Mouse (Mus musculus) adrenal gland, adult 2 months (tissue): ENCODE results near the gene Ssxb9. TPM values are rescaled to one million over a fixed set of nuclear protein-coding genes. Genes with fewer than 3 reads are reported as not detected.
"Not testable (repeated sequence)": the region's sequence is repeated elsewhere in the genome, so short reads cannot be mapped to it uniquely, and the experiment has no call there.

ENCODE experiments used
- DNase-seq: peaks from one replicate; pipeline ENCODE4 v3.0.0; 2021
- long read RNA-seq: library from polyadenylated mRNA; stranded (forward); transcript quantifications from one replicate; pipeline ENCODE4 v2.0.0, GENCODE M21; 2021
- polyA plus RNA-seq: library from polyadenylated mRNA; depleted of rRNA; stranded (reverse); fragments of >200 nt; gene quantifications from 2 replicates; pipeline ENCODE4 v1.2.3, GENCODE M21; 2012; rRNA removed
- total RNA-seq, 2 experiments: library from RNA; stranded (reverse); gene quantifications; 2 replicates each; pipeline ENCODE4 v1.2.3; 2021

Ssxb9 gene
- total RNA-seq (not detected), polyA plus RNA-seq (not detected in 2 replicates)
- long read RNA-seq: 0 reads

- not testable (repeated sequence) for DNase-seq
Observed at GRCm38 (mm10) chrX:8366678-8367077, at the start of gene Ssxb9. Gene Ssxb9, plus strand, starts transcription at chrX:8366978.

- no peak for DNase-seq
Observed at GRCm38 (mm10) chrX:8327124-8327523, 39.7 kb upstream of the Ssxb9 start, which contains the start of gene Ssxb10. Gene Ssxb10, plus strand, starts transcription at chrX:8327424.

- DNase-seq: not testable (repeated sequence)
Observed at GRCm38 (mm10) chrX:8413005-8413404, 46.2 kb downstream of the Ssxb9 start, which contains the start of gene Ssxb1. Gene Ssxb1, plus strand, starts transcription at chrX:8413305.

Other genes starting within 250 kb of the Ssxb9 start
- gene Wdr13, start 234.1 kb upstream of the Ssxb9 start, total RNA-seq: 10 to 100 TPM; 52.4 to 57.7 TPM
- gene Wdr13, start 234.1 kb upstream of the Ssxb9 start, polyA plus RNA-seq: 213 and 220 TPM in 2 replicates
- 100 to 1,000 TPM in 1 of 2 experiments, 10 to 100 TPM in 1; 54.5 to 106 TPM for gene Rbm3, start 221.1 kb upstream of the Ssxb9 start, total RNA-seq
- gene Rbm3, start 221.1 kb upstream of the Ssxb9 start, polyA plus RNA-seq: 28.5 and 30.7 TPM in 2 replicates
- 1 to 10 TPM; 8.8 to 9.6 TPM for gene Tbc1d25, start 190.8 kb upstream of the Ssxb9 start, total RNA-seq
- gene Tbc1d25, start 190.8 kb upstream of the Ssxb9 start, polyA plus RNA-seq: 11.1 and 12.9 TPM in 2 replicates
- 100 to 1,000 TPM in 1 of 2 experiments, 10 to 100 TPM in 1; 55.1 to 112 TPM for gene Ebp, start 173.5 kb upstream of the Ssxb9 start, total RNA-seq
- gene Ebp, start 173.5 kb upstream of the Ssxb9 start, polyA plus RNA-seq: 170 and 218 TPM in 2 replicates
- gene Porcn, start 160.5 kb upstream of the Ssxb9 start, total RNA-seq: 1 to 10 TPM; 7.1 to 8.7 TPM
- gene Porcn, start 160.5 kb upstream of the Ssxb9 start, polyA plus RNA-seq: 38.0 and 43.0 TPM in 2 replicates
- gene Ftsj1, start 114.6 kb upstream of the Ssxb9 start, total RNA-seq: 10 to 100 TPM; 21.7 to 23.5 TPM
- gene Ftsj1, start 114.6 kb upstream of the Ssxb9 start, polyA plus RNA-seq: 26.1 and 37.8 TPM in 2 replicates
- gene Slc38a5, start 95.8 kb upstream of the Ssxb9 start, total RNA-seq: under 1 TPM in 1 of 2 experiments, not detected in 1; 0.32 TPM
- 0.11 TPM in 1 of 2 replicates, not detected in the other for gene Slc38a5, start 95.8 kb upstream of the Ssxb9 start, polyA plus RNA-seq
- not detected for gene Ssxb10, start 39.6 kb upstream of the Ssxb9 start, total RNA-seq
- not detected in 2 replicates for gene Ssxb10, start 39.6 kb upstream of the Ssxb9 start, polyA plus RNA-seq
- not detected for gene Ssxb1, start 46.3 kb downstream of the Ssxb9 start, total RNA-seq
- gene Ssxb1, start 46.3 kb downstream of the Ssxb9 start, polyA plus RNA-seq: not detected in 2 replicates
- gene Ssxb2, start 94.7 kb downstream of the Ssxb9 start, total RNA-seq: not detected
- gene Ssxb2, start 94.7 kb downstream of the Ssxb9 start, polyA plus RNA-seq: not detected in 2 replicates
- not detected for gene Gm14459, start 158.0 kb downstream of the Ssxb9 start, total RNA-seq
- gene Gm14459, start 158.0 kb downstream of the Ssxb9 start, polyA plus RNA-seq: not detected in 2 replicates
- gene Ssxb6, start 181.3 kb downstream of the Ssxb9 start, total RNA-seq: not detected
- gene Ssxb6, start 181.3 kb downstream of the Ssxb9 start, polyA plus RNA-seq: not detected in 2 replicates
- gene Ssxb3, start 224.8 kb downstream of the Ssxb9 start, total RNA-seq: not detected
- gene Ssxb3, start 224.8 kb downstream of the Ssxb9 start, polyA plus RNA-seq: not detected in 2 replicates